Mouse (Mus musculus) urinary bladder, adult 18-20 months (tissue): ENCODE measurements around the gene Glrx2.
A peak's percentile ranks its signal among the peaks of the same experiment; 100 is the strongest.

Experiments
- DNase-seq, 2 experiments: peaks; one replicate each; pipeline ENCODE4 v3.0.0; 2022; ENCODE audit warnings: low spot score in 2 of 2, mixed read lengths in 2 of 2

Gene Glrx2

DNA sequence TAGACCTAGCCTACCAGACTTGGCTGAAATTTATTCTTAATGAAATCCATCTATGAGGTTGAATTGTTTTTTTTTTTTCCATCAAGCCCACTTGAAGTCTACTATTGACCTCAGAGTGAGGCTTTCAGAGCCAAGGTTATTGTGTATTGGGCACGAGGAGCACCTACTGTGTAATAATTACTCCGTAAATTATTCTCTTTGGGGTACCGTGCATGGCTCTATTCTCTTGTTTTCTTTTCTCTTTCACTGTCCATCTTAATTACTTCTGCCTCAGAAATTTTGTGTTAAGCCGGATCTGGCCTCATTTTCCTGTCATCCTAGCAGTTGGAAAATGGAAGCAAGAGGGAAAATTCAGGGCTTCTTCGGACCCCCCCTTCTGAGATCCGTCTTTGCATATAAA is 26.0 kb downstream of the Glrx2 start:
- no peak for DNase-seq

DNA sequence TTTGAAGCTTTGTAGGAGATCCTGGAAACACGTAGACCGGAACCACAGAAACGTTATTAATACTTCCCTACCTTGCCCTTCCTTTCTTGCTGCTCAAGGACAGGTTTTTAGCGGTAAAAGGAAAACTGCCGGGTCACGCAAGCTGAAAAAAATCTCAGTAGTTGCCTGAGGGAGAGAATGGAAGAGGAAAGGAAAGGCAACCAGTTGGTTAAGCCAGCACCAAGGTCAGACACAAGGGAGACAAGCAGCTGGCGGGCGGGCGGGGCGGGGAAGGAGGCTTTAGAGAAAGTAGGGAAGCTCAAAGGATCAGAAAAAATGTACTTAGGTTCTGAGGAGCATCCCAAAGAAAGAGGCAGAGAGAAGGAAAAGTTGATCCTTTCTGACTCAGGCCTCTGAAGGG is 29.7 kb downstream of the Glrx2 start:
- DNase-seq = no peak

DNA sequence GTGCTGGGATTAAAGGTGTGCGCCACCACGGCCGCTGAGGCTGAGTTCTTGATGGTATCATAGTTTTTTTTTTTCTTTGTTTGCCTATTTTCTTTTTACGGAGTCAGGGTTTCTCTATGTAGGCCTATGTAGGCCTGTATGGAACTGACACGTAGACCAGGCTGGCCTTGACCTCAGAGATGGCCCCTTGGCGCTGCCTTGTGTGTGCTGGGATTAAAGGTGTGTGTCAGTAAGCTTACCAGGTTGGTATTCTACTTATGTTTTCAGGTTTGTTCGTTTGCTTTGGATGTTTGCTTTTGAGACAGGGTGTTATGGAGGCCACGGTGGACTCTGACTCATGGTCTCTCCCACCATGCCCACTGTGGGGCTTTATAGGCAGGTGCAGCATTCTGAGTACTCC is 46.0 kb downstream of the Glrx2 start:
- no peak for DNase-seq

DNA sequence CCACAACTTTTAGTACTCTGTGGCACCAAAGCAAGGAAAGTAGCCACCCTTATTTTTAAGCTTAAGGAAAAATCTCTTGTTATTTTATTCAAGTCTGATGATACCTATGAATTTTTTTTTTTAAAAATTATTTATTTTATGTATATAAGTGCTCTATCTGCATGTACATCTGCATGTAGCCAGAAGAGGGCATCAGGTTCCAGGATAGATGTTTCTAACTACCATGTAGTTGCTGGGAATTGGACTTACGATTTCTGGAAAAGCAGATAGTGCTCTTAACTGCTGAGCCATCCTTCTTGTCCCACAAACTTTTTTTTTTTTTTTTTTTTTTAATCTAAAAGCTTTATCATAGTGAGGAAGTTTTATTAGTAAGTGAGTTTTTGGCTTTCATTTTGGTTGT is 48.3 kb downstream of the Glrx2 start:
- DNase-seq = no peak

- DNase-seq = no peak
Observed at GRCm38 (mm10) chr1:143765801-143766200, 49.7 kb downstream of the Glrx2 start.

- DNase-seq = no peak
Observed at GRCm38 (mm10) chr1:143766238-143766637, 50.1 kb downstream of the Glrx2 start.

GRCm38 (mm10) chr1:143770444-143771109 is 54.4 kb downstream of the Glrx2 start:
- DNase-seq = no peak

DNA sequence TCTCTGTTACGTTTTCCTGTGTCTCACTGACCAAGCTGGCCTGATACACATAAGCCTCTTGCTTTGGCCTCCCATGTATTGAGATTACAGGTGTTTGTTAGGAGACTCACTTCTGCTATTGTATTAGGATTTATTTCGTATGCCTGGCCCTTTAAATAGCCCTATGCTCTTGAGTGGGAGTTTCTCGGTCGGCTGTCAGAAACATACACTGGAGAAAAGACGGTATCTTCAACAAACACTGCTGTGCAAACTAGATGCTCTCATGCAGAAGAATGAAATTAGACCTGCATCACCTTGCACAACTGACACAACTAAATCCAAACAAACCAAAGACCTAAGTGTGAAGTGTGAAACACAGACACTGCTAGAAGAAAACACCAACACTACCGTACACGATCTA is 56.9 kb downstream of the Glrx2 start:
- DNase-seq = no peak

GRCm38 (mm10) chr1:143773909-143774308 is 57.8 kb downstream of the Glrx2 start:
- DNase-seq = no peak

DNA sequence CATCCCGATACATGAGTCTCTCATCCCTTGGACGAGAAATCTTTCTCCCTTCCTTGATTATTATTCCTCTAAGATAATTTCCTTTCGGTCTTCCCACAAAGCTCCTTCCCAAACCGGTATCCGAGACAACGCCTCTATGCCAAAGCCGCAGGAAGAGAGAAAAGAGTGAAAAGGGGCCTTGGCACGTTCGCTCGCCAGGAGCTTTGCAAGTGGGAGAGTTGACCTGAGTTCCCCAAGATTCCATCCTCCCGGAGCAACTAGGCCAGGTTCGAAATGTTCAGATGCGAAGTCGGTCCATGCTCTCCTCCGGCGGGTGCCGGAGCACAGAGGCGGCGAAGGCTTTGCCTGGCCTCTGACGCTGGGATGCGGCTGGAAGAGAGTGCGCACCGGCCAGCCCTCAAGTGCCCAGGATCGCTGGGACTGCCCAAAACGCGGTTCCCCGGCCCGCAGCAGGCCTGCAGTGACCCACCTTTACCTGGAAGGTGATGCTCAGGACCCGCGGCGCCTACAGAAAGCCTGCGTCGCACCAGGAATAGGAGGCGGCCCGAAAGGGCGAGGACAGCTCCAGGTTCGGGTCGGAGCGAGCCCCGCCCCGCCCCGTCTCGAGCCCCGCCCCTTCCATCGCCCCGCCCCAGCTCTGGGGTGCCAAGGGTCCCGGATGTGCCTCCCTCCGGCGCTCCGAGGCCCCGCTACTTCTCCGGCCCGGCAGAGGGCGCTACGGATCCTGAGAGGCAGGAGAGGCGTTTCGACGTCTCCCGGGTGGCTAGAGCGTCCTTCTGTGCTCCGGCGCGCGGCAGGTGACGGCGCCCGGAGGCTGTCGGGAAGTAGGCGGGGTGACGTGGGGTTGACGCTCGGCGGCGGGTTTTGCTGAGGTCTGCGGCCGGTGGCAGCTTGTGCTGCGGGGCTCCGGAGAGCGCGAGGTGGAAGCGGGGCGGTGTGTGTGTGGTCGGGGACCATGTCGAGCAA is 60.6 kb downstream of the Glrx2 start, which contains the start of the genes Trove2 and Uchl5:
Gene Trove2 (minus strand): TSS at position 623 of the 966 bp plus-strand sequence.
Gene Uchl5 (plus strand): TSS at position 827 of the 966 bp plus-strand sequence.
- DNase-seq = peak; percentile 94 to 96

- peak in 1 of 2 experiments; percentile 1 for DNase-seq
Observed at GRCm38 (mm10) chr1:143777558-143778218, 61.5 kb downstream of the Glrx2 start.

DNA sequence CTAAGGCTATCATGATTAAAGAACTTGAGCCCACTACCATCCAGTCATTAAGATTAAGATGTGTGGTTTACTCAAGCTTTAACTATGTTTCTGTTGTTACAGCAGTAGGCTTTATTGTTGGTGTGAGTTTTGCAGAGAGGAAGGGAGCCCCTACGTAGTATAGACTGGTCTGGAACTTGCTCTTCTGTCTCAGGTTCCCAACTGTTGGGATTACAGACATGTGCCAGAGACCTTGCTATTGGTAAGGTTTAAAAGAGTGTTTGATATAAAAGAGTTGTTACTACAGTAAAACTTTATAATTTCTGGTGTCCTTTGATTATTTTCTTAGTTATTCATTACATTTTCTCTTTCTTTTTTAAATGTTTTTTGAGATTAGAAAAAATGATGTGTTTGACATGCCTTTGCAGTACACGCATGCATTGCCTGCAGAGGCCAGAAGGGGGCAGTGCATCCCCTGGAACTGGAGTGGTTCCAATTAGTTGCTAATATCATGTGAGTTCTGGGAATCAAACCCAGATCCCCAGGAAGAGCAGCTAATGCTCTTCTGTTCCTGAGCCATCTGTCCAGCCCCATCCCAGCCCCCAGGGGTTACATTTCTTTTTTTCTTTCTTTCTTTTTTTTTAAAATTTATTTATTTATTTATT is 72.6 kb downstream of the Glrx2 start:
- DNase-seq = peak in 1 of 2 experiments; percentile 20
